Mouse (Mus musculus) testis, postnatal 14 days (tissue): Measurements from ENCODE around the gene Msrb1.
"Not testable (repeated sequence)": the region's sequence is repeated elsewhere in the genome, so short reads cannot be mapped to it uniquely, and the experiment has no call there.

Experiments used
- DNase-seq: peaks from one replicate; pipeline ENCODE4 v3.0.0; 2021; ENCODE audit warnings: low spot score

Msrb1 gene

GRCm38 (mm10) chr17:24719494-24720222, 16.8 kb upstream of the Msrb1 start:
- DNase-seq = peak; percentile 99

- not testable (repeated sequence) for DNase-seq
Measured at GRCm38 (mm10) chr17:24720616-24721015, 15.8 kb upstream of the Msrb1 start.

GRCm38 (mm10) chr17:24721383-24721955, 15.0 kb upstream of the Msrb1 start:
- not testable (repeated sequence) for DNase-seq

GRCm38 (mm10) chr17:24722220-24722924, 14.1 kb upstream of the Msrb1 start:
- DNase-seq = no peak

GRCm38 (mm10) chr17:24723122-24723880, 13.1 kb upstream of the Msrb1 start:
- DNase-seq = no peak

GRCm38 (mm10) chr17:24723881-24724180, 12.6 kb upstream of the Msrb1 start:
- DNase-seq = no peak

GRCm38 (mm10) chr17:24724184-24724583, 12.3 kb upstream of the Msrb1 start, which contains the start of gene Ndufb10:
Ndufb10 (minus strand) TSS chr17:24724478.
- DNase-seq = peak; percentile 90

GRCm38 (mm10) chr17:24725637-24726390, 10.6 kb upstream of the Msrb1 start:
- no peak for DNase-seq

- DNase-seq = no peak
Measured at GRCm38 (mm10) chr17:24727618-24728017, 8.8 kb upstream of the Msrb1 start, which contains the start of gene Rpl3l. Rpl3l (plus strand) TSS chr17:24727820.

GRCm38 (mm10) chr17:24728184-24728583, 8.3 kb upstream of the Msrb1 start:
- DNase-seq = no peak

- DNase-seq = no peak
Measured at GRCm38 (mm10) chr17:24729067-24729466, 7.4 kb upstream of the Msrb1 start.

GRCm38 (mm10) chr17:24730787-24731186, 5.7 kb upstream of the Msrb1 start:
- DNase-seq = no peak

- DNase-seq = no peak
Measured at GRCm38 (mm10) chr17:24732233-24732935, 4.1 kb upstream of the Msrb1 start.

- no peak for DNase-seq
Measured at GRCm38 (mm10) chr17:24733434-24734050, 2.9 kb upstream of the Msrb1 start.

GRCm38 (mm10) chr17:24734513-24734912, 1.9 kb upstream of the Msrb1 start:
- DNase-seq = no peak

- no peak for DNase-seq
Measured at GRCm38 (mm10) chr17:24735446-24735845, 996 bp upstream of the Msrb1 start.

GRCm38 (mm10) chr17:24737135-24737810, 831 bp downstream of the Msrb1 start:
- no peak for DNase-seq

- no peak for DNase-seq
Measured at GRCm38 (mm10) chr17:24738238-24738637, 1.8 kb downstream of the Msrb1 start.

- DNase-seq = no peak
Measured at GRCm38 (mm10) chr17:24739926-24740325, 3.5 kb downstream of the Msrb1 start.

- DNase-seq = no peak
Measured at GRCm38 (mm10) chr17:24742307-24742706, 5.9 kb downstream of the Msrb1 start.
